In the genomic region with DNA sequence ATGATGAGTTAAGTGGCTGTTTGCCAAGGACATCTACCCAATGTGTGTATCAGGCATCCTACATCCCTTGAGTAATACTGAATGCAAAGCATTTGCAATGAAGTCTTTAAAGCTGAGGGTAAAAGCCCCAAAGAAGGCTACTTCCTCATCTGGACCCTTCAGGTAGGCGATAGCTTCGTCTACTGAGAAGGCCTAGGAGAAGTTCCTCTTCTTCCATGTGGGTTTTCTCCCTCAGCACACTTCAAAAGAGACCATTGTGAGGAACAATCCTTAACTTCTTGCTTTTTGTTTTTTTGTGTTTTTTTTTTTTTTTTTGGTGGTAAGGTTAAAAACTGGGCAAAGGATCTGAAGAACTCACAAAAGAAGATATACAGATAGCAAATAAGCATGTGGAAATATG, we compare ENCODE assay signal across 19 mouse cellular contexts. TPM values are rescaled to one million over a fixed set of nuclear protein-coding genes. Genes with fewer than 3 reads are reported as not detected.
"Had no signal": no experiment of that assay in that cellular context is flagged by ENCODE, and none has a peak within 500 bp of the region (broad histone marks: within the 10 kb centered on the region; RNA-seq: fewer than 3 reads in every experiment).

No protein-coding gene starts in this region.

- DNase-seq: lung, adult 18-20 months; lung, embryonic 14.5 days; lung, postnatal 10 days; lung, postnatal 4 days; retina, postnatal 1 day; right cerebral cortex, adult 18-20 months; right cerebral cortex, postnatal 25 days; right cerebral cortex, postnatal 4 days; spleen, adult 18-20 months; thymus, adult 2 months; thymus, postnatal 25 days; thymus, postnatal 4 days had no signal

- H3K4me1 ChIP-seq: liver, embryonic 15.5 days; midbrain, embryonic 13.5 days; midbrain, embryonic 15.5 days; neural tube, embryonic 12.5 days had no signal

- H3K4me3 ChIP-seq: liver, embryonic 15.5 days; megakaryocyte, embryonic 14.5 days; midbrain, embryonic 13.5 days; midbrain, embryonic 15.5 days; neural tube, embryonic 12.5 days had no signal

- H3K4me2 ChIP-seq: liver, embryonic 15.5 days; lung, embryonic 14.5 days; midbrain, embryonic 11.5 days; midbrain, embryonic 13.5 days; midbrain, embryonic 15.5 days; neural tube, embryonic 12.5 days had no signal

- H3K9me3 ChIP-seq: liver, embryonic 15.5 days; midbrain, embryonic 13.5 days; midbrain, embryonic 15.5 days; neural tube, embryonic 12.5 days had no signal

- H3K27me3 ChIP-seq: megakaryocyte, embryonic 14.5 days; midbrain, embryonic 13.5 days; midbrain, embryonic 15.5 days; neural tube, embryonic 12.5 days had no signal

- H3K27ac ChIP-seq: liver, embryonic 15.5 days; midbrain, embryonic 13.5 days; midbrain, embryonic 15.5 days; neural tube, embryonic 12.5 days had no signal

- H3K9ac ChIP-seq: liver, embryonic 15.5 days; lung, embryonic 14.5 days; midbrain, embryonic 13.5 days; midbrain, embryonic 15.5 days; neural tube, embryonic 12.5 days had no signal

- ATAC-seq: midbrain, embryonic 13.5 days; midbrain, embryonic 15.5 days had no signal

- H3K36me3 ChIP-seq: liver, embryonic 15.5 days; midbrain, embryonic 13.5 days; midbrain, embryonic 15.5 days; neural tube, embryonic 12.5 days had no signal

RNA-seq across cellular contexts. Expression of gene Tspan8, which starts 12.9 kb away (rescaled TPM):
- total RNA-seq: monocyte, adult 5-6 weeks had no signal
